Mouse (Mus musculus) monocyte, adult 5-6 weeks (primary cell): ENCODE results near the gene Crlf2. TPM values are rescaled to one million over a fixed set of nuclear protein-coding genes. Genes with fewer than 3 reads are reported as not detected.

Source experiments
- ATAC-seq: fragments of 153-309, 156-312 bp; replicated peaks from 2 replicates; pipeline ENCODE4 v1.8.0; 2017; ENCODE audit warnings: mild to moderate bottlenecking; ENCODE audit not compliant: low TSS enrichment, insufficient number of reproducible peaks, severe bottlenecking, poor library complexity, low FRiP score
- total RNA-seq: library from RNA; stranded (forward); fragments of 200-1000, 200-491, 200-594 nt; gene quantifications from 3 replicates; pipeline ENCODE4 v1.2.3, GENCODE M21; 2017

Gene Crlf2
- total RNA-seq, 1 experiment from 2014 or later: 49.4 TPM

DNA sequence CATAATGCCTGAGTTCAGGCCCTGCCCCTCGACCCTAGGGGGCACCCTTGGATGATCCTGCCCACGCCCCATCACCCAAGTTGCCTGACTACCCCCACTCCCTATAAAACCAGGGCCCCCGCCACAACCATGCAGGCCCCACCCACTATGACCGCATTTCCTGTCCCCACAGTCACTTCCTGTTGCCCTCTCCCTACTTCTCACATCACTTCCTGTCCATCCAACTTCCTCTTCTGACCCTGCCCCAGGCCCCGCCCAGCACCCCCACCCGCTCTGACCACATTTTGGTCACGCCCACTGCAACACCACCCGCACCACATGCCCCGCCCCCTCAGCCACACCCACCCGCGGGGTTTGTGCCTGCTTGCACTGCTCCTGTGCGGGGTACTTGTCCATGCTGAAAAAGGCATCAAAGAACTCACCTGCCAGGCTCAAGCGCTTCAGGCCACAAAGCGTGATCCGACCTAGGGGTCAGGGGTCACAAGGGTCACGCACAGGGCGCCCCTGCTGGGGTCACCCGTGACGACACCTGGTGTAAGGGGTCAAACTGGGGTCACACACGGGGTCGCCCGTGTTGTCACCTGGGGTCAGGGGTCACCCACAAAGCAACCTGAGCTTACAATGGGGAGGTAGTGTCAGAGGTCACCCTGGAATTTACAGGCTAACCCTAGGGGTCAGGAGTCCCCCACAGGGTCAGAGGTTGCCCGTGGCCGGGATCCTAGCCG is 7.6 kb downstream of the Crlf2 start:
- peak; percentile 9; the same call in 1 of the 2 replicates for ATAC-seq

DNA sequence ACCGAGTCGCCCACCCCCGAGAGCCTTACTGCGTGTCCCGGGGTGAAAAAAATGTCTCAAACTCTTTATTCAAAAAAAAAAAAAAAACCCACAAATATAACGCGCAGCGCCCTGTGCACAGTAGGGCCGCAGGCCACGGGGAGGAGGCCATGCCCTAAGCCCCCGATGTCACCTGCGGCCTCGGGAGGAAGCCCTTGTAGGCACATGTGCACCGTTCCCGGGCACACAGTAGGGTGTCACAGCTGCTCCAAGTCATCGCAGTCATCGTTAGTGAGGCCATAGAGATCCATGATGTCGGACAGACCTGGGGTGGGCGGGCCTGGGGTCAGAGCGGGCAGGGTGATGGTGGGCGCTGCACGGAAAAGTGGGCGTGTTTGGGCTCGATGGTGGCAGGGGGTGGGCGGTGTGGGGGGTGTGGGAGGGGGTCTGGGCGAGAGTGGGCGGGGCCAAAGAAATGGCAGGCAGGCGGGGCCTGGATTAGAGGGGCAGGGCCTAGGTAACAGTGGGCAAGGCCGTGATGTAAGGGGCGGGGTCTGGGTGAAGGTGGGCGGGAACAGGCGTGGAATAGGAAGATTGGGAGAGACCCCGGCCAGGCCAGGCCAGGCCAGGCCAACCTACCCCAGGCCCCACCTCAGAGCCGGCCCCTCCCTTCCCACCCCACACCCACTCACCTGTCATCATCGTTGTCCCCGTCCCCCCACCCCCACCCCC is 8.4 kb downstream of the Crlf2 start:
- ATAC-seq: no peak

GRCm38 (mm10) chr5:109548712-109549111 is 10.1 kb downstream of the Crlf2 start:
- peak; percentile 47 for ATAC-seq

DNA sequence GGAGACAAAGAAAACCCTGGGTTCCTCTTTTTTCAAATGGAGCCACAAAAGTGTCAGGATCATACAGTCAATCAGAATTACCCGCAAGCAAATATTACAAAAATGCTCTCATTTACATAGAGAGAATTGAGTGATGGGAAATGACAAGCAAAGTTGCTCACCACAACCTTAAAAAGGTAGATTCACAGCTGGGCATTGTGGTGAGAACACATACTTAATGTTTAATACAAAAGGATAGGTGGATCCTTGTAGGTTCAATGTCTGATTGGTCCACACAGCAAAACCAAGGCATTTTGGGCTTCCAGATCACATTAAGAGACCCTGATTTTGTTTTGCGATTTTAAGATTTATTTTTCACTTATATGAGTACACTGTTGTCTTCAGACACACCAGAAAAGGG is 11.7 kb downstream of the Crlf2 start:
- no peak for ATAC-seq

- no peak for ATAC-seq
Measured at GRCm38 (mm10) chr5:109509679-109510078, 49.1 kb downstream of the Crlf2 start.

DNA sequence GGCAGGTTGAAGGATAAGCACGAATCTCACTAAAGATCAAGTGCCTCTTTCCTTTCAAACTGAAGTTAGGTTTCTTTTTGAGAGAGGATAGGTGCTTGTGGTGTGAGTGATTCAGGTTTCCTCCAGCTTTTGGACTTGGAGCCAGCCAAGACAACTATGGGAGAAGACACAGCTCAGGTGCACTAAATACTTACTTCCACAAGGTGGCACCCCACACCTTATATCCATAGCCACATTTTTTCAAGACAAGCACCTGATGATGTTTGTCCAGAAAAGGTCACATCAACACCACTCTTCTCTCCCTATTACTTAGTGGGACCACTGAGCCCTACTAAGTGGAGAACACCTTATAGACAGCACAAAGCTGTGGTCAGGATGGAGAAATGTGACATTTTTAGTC is 52.1 kb downstream of the Crlf2 start:
- ATAC-seq: no peak

Other genes starting within 250 kb of the Crlf2 start
- gene Vmn2r16, start 228.8 kb downstream of the Crlf2 start, total RNA-seq: not detected in 3 replicates
- gene Vmn2r17, start 139.3 kb downstream of the Crlf2 start, total RNA-seq: not detected in 3 replicates
- 0.95 to 4.4 TPM in 2 of 3 replicates, not detected in the other for gene 5430403G16Rik, start 132.0 kb upstream of the Crlf2 start, total RNA-seq
- 11.5 to 15.1 TPM (median 13.1 TPM) in 3 replicates for gene 4930522L14Rik, start 192.9 kb upstream of the Crlf2 start, total RNA-seq